Mouse (Mus musculus) heart, adult 2 months (tissue): Measurements from ENCODE around the gene Lamb1.

Source experiments
- CTCF ChIP-seq: fragments of 200-600 bp; IDR thresholded peaks from 2 replicates; pipeline ENCODE4 v1.8.1; 2022; ENCODE audit warnings: antibody characterized with exemption, mild to moderate bottlenecking, moderate library complexity
- EP300 ChIP-seq: fragments of 200-500 bp; IDR thresholded peaks from 2 replicates; pipeline ENCODE4 v1.6.1; 2011; ENCODE audit warnings: low read depth, low read length, control low read depth; ENCODE audit not compliant: insufficient read depth
- POLR2A ChIP-seq: fragments of 200-500 bp; IDR thresholded peaks from 2 replicates; pipeline ENCODE4 v1.6.1; 2011; ENCODE audit warnings: mild to moderate bottlenecking, low read depth, low read length, control low read depth; ENCODE audit not compliant: insufficient read depth

GRCm38 (mm10) chr12:31312281-31312680 lies 47.2 kb downstream of the Lamb1 start:
- TF ChIP-seq POLR2A, result no peak
- TF ChIP-seq CTCF, result no peak
- no peak for TF ChIP-seq EP300
